Mouse (Mus musculus): ENCODE measurements around the gene Arhgef7.

The Arhgef7 gene

DNA sequence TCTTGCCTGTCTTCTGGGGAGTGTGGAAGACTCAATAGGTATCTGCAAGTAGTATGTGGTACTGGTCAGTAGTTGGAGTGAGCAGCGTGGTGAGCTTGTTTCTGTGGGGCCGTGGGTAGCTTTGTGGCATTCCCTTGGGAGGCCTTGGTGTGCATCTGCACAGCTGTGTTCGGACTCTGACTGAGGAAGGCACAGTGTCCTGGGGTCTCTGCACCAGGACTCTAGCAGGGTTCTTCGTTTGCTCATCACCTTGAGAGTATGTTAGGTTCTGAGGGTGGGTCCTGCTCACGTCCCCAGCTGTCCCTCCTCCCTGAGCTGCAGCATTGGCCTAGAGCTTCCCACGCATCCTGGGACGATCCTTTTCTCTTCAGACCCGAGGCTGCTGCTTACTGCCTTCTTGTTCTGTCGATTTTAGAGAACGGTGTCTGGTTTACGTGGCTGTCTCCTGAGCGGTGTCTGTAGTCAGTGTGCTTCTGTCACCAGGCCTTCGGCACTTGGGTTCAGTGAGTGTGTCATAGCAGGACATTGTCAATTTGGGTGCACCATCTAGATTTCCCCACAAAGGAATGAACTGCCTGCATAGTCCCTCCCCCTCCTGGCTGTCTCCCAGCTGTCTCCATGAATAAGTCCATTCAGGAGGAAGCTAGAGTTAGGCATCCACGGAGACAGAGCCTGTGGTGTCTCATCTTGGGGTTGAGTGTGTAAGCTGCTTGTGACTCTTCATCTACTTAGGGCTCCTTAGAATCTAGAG lies 70.4 kb downstream of the Arhgef7 start:
- no peak for DNase-seq (ENCODE audit: low read depth, low spot score)

DNA sequence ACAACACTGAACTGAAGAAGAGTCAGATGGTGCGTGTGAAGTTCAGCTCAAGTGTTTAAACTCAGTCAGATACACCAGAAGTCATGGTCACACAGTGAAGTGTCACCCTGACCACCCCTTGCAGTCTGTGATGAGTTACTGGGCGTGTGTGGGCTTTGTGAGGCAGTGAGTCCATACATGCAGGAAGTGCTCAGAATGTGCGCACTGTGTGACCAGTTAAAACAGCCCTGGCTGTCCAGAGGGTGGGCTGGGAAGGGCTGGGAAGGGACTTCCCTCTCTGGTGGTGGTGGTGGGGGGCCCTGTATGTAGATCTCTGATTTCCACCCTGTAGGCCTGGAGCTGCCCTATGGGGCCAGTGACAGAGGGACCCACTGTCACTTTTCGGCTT lies 71.0 kb downstream of the Arhgef7 start:
- no peak for DNase-seq (ENCODE audit: low read depth, low spot score)

DNA sequence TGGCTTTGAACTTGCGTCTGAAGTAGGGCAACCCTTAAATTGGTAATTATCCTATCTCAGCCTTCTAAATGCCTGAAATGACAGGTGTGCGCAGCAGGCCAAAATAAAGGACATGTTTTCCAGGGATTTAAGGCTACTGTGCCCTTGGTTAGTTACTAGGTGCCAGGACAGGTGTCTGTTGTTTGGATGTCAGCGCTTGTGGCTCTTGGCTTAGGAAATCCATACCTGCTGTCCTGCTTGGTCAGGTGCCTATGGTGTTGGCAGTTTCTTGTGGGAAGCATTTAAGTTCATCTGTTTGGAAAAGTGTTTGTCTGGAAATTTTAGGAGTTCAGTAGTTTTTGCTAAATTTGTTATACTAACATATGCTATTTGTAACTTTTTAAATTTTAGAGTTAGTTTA lies 71.6 kb downstream of the Arhgef7 start:
- DNase-seq (ENCODE audit: low read depth, low spot score) = no peak

DNA sequence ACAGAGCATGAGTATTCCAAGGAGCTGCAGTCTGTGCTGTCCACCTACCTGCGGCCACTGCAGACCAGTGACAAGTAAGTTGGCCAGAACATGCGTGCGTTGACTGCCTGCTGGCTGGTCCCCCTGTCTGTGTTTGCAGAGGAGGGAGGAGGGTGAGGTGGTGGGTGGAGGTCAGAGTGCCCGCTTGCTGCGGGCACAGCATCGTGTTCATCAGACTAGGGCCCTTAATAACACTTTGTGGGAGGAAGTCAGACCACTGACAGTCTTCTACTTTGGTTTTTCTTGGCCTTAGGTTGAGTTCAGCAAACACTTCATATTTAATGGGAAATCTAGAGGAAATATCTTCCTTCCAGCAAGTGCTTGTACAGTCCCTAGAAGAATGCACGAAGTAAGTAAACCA lies 73.0 kb downstream of the Arhgef7 start:
- DNase-seq (ENCODE audit: low read depth, low spot score) = no peak

DNA sequence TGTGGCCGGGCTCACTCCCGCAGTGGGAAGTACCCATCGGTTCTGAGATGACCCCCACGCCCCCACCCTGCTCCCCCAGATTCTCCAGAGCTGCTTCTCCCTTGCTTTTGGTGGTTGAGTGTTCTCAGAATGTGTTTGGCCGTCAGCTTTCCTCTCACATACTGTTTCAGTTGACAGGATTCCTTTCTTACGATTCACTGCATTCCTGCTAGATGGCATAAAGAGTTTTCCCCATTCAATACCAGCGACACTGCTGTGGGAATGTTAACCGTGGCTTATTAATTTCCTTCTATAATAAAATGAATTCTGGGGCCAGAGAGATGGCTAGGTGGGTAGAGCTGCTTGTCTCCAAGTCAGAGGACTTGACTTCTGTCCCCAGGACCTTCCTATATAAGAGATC lies 74.0 kb downstream of the Arhgef7 start:
- no peak for DNase-seq (ENCODE audit: low read depth, low spot score)

DNA sequence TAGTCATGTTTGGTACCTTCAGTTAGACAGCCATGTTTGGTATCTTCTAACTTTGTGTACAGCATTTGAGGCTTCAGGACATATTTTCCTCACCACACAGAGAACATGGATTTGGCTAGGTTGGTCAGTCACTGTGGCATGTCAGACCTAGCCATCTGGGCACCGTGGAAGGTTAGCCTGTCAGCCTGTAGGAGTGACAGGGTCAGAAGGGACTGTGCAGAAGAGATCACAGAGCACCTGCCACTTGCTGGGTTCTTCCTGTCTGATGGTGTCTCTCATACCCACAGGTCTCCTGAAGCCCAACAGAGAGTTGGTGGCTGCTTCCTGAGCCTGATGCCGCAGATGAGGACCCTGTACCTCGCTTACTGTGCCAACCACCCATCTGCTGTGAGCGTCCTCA lies 77.4 kb downstream of the Arhgef7 start:
- DNase-seq (ENCODE audit: low read depth, low spot score) = no peak

DNA sequence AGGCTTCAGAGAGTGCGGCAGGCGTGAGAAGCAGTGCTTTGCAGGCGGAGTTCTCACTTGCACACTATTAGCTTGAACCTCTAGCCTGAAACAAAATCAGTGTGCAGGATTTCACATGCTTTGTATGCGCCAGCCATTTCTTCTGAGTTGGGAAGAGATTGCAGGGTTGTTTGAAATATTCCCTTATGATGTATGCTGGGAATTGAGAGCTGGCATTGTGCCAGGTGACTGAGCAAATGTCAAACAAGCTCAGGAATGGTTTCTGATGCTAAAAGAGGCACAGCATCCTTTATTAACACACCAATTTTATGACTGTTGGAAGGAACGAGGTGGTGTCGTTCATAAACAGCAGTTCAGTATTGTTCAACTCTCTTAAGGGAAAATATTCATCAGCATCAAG lies 78.7 kb downstream of the Arhgef7 start:
- no peak for DNase-seq (ENCODE audit: low read depth, low spot score)

DNA sequence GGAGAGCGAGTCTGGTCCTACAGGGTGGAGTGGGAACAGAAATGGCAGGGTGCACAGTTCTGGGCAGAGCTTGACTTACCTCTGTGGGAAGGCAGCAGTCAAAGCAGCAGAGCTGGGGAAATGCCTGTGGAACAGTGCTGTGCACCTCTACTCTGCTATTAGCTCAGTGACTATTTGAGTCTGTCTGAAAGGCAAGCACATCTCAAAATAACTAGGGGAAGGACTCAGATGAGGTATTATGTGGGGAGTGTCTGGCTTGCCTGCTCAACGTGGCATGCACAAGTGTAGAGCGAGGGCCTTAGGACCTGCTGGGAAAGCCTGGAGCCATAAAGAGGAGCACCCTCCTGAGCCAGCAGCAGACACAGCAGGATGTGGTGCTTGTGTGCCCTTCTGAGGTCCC lies 79.8 kb downstream of the Arhgef7 start:
- DNase-seq (ENCODE audit: low read depth, low spot score) = no peak

DNA sequence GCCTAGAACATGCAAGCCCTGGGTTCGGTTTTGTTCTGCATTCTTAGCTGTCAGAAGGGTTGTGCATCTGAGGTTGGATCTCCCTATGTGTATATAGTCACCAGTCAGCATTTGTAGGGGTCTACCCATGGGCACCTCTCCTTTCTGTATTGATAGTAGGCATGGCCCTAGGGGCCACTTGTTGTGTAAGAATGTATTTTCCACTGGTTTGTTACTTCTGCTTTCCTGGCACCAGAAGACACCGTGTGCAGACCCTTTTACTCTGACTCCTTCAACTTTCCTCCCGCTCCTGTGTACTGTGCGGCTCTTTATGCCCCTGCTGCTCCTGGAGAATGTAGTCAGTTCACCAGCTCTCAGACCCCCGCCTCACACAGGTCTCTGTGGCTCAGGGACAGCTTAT lies 80.5 kb downstream of the Arhgef7 start:
- no peak for DNase-seq (ENCODE audit: low read depth, low spot score)

DNA sequence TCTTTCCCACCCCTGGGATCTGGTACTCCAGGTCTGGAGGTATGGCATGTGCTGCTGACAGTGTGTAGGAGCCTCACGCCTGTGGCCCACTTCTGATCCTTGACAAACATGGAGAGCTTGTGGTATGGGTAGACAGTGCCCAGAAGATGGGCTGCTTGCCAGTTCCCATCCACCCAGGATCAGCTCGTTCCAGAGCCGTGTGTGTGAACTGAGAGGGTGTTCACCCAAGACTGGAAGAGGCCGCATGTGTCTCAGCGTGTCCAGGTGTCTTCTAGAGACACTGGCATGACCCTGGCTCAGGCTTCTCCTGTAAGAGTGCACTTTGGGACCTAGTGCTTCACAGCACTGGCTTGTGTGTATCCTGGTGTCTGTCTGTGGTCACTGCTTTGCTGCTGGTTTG lies 82.9 kb downstream of the Arhgef7 start:
- no peak for DNase-seq (ENCODE audit: low read depth, low spot score)

DNA sequence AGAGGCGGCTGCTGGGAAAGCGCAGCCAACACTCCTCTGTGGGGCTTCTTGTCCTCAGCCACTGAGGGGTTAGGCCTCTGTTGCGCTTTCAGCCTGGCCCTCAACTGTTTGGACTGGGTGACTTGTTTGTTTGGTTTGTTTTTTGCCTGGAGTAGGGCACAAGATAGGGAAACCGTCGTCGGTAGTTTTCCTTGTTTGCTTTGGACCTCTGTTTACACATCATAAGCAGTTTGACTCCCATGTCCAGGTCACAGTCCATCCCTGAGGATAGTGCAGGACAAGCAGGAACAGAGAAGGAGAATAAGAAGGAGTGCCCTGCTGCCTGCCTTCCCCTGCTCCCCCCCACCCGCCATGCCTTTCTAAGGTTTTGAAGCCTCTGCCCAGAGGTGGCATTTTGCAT lies 86.3 kb downstream of the Arhgef7 start:
- DNase-seq (ENCODE audit: low read depth, low spot score) = no peak

DNA sequence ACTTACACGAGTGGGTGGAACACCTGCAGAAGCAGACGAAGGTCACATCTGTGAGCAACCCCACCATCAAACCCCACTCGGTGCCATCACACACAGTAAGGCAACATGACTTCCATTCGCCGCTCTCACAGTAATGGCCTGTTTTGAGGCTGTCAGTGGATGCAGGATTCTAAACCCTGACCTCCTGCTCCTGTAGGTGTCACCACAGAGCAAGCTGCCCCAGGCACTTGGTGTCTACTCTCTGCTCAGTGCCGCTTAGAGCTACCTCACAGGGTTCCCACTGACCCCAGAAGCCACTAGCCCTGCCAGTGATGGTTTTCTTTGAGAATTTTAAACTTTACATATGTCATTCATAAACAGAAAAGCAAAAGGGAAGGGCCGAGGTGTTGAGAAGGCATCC lies 87.7 kb downstream of the Arhgef7 start:
- no peak for DNase-seq (ENCODE audit: low read depth, low spot score)

DNA sequence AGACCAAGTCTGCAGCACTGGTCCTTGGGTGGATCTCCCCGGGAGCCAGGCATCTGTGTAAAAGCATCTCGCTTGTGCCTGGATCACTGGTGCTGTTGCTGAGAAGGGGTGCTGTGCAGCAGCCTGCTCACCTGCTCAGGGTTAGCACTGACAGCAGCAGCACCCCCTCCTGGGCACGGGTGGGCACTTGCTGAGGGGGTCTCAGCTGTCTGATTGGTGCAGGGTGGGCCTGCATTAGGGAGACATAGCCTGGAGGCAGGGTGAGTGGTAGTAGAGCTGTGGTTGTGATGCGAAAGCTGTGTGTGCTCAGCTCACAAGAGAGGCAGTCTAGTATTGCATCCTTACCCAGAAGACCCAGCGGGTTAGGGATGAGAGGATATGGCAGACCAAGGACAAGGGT lies 92.6 kb downstream of the Arhgef7 start:
- DNase-seq (ENCODE audit: low read depth, low spot score) = no peak

DNA sequence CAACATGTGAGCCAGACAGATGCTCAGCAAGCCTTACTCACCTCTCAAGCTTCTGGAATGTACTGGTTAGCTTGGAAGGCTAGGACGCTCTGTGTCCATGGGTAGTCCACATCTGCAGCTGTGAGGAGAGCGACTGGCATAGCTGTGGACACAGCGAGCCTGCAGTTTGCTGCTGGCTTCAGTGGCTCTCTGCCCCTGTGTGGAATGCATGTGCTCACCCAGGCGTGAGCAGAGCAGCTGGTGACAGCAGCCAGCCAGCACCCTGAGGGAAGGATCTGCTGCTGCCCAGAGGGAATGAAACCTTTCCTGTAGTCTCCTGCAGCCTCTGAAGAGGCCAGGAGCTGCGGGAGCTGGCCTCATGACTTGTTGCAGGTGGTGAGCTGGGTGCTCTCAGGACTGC lies 93.0 kb downstream of the Arhgef7 start:
- DNase-seq (ENCODE audit: low read depth, low spot score) = no peak

DNA sequence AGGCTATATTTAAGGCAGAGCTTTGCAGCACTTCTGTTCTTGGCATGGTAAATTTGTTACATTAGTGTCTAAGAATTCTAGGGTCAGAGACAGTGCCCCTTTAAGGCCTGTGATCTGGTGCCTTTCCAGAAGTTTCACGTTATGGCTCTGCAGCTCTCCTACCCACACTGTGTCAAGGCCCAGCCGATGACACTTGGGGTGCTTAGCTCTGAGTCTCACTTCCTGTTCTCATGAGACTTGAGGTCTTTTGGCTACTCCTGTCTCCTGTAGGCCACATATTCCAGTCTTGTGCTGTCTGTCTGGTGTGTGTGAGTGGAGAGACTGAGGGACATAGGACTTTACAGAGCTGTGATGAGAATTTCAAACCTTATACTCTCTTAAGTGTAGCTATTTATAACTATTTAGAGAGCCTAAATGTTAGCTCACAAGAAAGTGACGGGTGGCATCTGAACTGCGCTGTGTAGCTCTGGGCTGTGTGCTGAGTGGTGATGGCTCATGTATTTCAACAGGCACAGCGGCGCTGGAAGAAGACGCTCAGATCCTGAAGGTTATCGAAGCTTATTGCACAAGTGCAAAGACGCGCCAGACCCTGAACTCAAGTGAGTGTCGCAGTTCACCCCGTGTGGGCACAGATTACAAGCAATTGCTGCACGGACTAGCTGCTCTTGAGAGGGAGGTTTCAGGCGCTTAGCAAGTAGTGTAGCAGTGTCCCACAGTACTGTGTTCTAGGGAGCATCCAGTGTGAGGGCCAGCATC lies 94.1 kb downstream of the Arhgef7 start:
- no peak for DNase-seq (ENCODE audit: low read depth, low spot score)

DNA sequence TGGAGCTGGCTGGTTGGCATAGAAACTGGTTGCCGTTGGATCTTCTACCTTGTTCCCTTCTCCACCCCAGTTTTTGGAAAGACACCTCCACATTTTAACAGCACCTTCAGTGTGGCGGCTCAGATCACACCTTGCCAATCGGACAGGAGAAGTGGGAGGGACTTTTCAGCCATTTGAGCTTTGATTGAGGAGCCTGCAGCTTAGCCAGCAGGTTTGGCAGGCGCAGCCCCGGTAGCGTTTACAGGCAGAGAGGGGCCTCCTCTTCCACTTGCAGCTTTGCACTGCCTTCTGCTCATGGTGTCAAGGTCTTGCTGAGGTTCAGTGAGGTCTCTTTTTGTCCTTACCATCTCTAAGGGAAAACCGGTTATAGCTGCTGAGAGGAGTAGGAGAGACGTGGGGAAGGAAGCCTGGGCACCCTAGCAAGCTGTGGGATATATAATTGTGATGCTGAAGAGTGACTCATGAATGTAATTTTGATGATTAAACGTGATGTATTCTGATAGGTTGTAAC lies 95.1 kb downstream of the Arhgef7 start:
- DNase-seq (ENCODE audit: low read depth, low spot score) = no peak

DNA sequence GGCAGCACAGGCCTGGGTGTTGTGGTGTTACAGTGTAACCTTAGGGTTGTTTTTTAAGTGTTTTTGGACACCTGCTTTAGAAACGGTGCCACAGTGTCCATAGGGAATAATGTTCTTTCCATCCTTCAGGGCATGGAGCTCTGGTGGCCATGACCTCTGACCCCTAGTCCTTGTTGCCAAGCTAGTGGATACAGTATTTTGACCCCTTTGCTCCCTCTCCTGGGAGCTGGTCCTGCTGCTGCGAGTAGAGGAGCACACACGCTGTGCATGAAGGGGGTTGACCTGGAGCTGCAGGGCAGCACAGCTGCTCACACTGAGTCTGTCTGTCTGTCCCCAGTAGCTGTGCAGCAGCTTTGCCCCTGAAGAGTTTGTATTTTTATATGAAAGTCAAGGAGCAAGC lies 98.2 kb downstream of the Arhgef7 start:
- DNase-seq (ENCODE audit: low read depth, low spot score) = no peak

DNA sequence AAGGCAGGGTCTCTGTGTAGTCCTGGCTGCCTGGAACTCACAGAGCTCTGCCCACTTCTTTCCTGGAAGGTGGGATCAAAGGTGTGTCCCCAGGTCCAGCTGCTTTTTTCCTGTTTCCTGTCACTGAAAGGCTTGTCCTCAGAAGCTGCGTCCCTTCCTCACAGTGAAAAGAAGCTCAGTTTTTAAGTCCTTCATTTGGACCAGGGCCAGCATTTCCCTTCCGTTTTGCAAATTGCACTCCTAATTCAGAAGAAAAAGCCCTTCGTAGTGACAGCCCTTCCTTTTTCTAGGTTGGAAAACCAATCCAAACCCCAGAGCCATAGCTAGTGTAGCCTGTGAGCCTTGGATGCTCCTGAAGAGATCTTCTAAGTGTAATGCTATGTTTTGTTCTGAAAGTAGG lies 99.8 kb downstream of the Arhgef7 start:
- no peak for DNase-seq (ENCODE audit: low read depth, low spot score)

DNA sequence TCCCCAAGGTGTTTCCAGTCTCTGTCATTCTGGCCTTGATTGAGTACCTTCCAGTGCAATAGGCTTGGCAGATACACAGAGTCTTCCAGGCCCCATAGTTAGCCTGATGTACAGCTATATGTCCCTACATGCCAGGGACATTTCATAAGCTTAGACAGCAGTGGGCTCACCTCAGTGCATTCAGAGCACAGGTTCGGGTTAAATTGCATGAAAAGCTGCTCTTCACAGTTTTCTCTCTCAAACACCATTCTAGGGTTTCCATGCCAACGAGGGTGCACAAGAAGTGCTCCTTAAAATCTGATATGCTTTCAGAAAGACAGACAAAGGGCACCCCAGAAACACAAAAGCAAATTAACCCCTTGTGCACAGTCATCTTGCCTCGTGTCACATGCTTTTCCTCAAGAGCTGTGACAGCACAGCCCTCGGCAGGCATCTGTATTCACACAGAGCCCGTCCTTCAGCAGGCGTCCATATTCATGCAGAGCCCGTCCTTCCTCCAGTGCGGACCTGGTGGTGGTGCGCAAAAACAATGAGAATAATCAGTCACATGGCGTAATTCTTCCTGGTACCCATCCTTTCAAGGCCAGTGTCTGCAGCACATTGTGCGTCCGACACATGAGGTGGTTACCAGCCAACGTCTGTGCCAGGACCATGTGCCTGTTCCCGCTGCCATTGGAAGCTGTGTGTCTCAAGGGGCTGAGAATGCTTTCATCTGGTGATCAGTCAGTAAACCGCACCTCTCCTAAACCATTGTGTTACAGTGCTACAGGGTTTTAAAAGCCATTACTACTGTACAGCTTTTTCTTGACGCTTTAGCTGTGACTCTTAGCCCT lies 102.9 kb downstream of the Arhgef7 start:
- no peak for DNase-seq (ENCODE audit: low read depth, low spot score)

DNA sequence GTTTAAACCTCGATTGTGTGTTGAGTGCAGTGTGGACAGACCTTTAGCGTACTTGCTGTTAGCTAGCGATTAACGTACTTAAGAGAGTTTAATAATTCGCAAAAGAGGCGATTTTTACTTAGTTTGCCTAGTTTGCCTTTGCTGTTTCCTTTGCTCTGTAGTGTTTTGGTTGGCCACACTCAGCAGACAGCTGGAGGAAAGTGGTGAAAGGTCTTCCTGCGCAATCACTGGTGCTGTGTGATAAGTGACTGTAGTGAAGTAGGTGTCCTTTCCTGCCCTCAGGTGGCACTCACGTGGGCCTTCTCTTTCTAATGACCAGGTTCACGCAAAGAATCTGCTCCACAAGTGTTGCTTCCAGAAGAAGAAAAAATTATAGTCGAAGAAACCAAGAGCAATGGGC lies 103.7 kb downstream of the Arhgef7 start:
- no peak for DNase-seq (ENCODE audit: low read depth, low spot score)

DNA sequence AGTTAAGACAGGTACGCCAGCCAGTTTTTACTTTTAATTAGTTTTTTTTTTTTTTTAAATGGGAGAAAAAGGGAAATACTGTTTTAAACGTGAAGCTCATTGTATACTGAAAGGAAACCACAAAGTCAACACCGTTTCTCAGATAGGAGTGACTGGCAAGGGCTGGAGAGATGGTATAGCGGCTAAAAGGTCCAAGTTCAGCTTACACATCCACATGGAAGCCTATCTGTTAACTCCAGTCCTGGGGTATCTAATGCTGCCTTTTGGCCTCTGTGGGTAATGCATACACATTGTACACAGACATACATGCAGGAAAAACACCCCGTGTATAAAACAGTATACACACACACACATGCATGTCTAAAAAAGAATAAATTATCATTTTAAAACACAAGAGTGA lies 104.4 kb downstream of the Arhgef7 start:
- DNase-seq (ENCODE audit: low read depth, low spot score) = no peak

DNA sequence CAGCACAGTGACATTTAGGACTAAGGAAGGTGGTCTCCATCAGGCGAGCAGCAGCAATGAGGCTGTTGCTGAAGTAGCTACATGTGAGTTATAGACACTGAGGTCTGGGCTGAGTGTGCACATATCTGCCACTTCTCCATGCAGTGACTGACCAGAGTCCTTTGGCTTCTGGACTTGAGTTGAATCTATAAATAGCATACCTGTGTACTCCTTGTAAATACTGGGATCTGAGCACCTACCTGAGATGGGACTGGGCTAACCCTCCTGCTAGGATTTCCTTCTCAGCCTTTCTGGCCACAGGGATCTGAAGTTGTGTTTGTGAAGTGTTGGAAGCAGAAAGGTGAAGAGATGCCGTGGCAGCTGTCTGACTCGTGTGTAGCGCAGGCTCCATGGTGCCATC lies 105.6 kb downstream of the Arhgef7 start:
- no peak for DNase-seq (ENCODE audit: low read depth, low spot score)
